Mouse (Mus musculus) heart, embryonic 13.5 days (tissue): Measurements from ENCODE around the gene Slc16a5. TPM values are rescaled to one million over a fixed set of nuclear protein-coding genes. Genes with fewer than 3 reads are reported as not detected.
A peak's percentile ranks its signal among the peaks of the same experiment; 100 is the strongest.

ENCODE experiments used
- ATAC-seq: fragments of 200-750 bp; cut with Nextera tagmentation; 2 replicates; pipeline ENCODE4 v1.8.0; 2017; ENCODE audit warnings: moderate TSS enrichment; ENCODE audit not compliant: insufficient number of reproducible peaks, low FRiP score, low TSS enrichment; ENCODE audit errors: extremely low read depth
- H3K27ac ChIP-seq: fragments of 300-500 bp; sonication (generic); replicated peaks from 2 replicates; pipeline ENCODE4 v1.5.1; 2015; ENCODE audit warnings: moderate library complexity, mild to moderate bottlenecking, inconsistent platforms
- H3K27me3 ChIP-seq: fragments of 300-500 bp; sonication (generic); replicated peaks from 2 replicates; pipeline ENCODE4 v1.6.1; 2015; ENCODE audit warnings: mild to moderate bottlenecking, inconsistent platforms
- H3K36me3 ChIP-seq: fragments of 300-500 bp; sonication (generic); 2 replicates; pipeline ENCODE4 v1.6.1; 2015; ENCODE audit warnings: mild to moderate bottlenecking, inconsistent platforms
- H3K4me1 ChIP-seq: fragments of 300-500 bp; sonication (generic); 2 replicates; pipeline ENCODE4 v1.6.1; 2015; ENCODE audit warnings: inconsistent platforms
- H3K4me2 ChIP-seq: fragments of 300-500 bp; sonication (generic); 2 replicates; pipeline ENCODE4 v1.6.1; 2015; ENCODE audit warnings: inconsistent platforms, mild to moderate bottlenecking, moderate library complexity
- H3K4me3 ChIP-seq: fragments of 300-500 bp; sonication (generic); 2 replicates; pipeline ENCODE4 v1.5.1; 2015; ENCODE audit warnings: moderate library complexity, mild to moderate bottlenecking, inconsistent platforms
- H3K9ac ChIP-seq: fragments of 300-500 bp; sonication (generic); 2 replicates; pipeline ENCODE4 v1.6.1; 2015; ENCODE audit warnings: inconsistent platforms, mild to moderate bottlenecking, moderate library complexity
- H3K9me3 ChIP-seq: fragments of 300-500 bp; sonication (generic); 2 replicates; pipeline ENCODE4 v1.6.1; 2016; ENCODE audit warnings: inconsistent platforms
- WGBS: fragments of 180-500 bp; shearing (Covaris S2); methylation state at CpG from one replicate; pipeline ENCODE4 v1.1.7; 2015; ENCODE audit warnings: mixed read lengths; 5-methylcytosine and 5-hydroxymethylcytosine counted together
- microRNA-seq: library from miRNA; unstranded; fragments of <30 nt; microRNA quantifications from one replicate; pipeline ENCODE4, GENCODE M21; 2016
- polyA plus RNA-seq: library from polyadenylated mRNA; unstranded; fragments of >200 nt; fragmentation: Nextera tagmentation; extraction: Ambion mirVana; gene quantifications from 2 replicates; pipeline ENCODE4 v1.2.1, GENCODE M21; 2015

The Slc16a5 gene
- polyA plus RNA-seq, 1 experiment from 2014 or later, result 0.21 TPM

DNA sequence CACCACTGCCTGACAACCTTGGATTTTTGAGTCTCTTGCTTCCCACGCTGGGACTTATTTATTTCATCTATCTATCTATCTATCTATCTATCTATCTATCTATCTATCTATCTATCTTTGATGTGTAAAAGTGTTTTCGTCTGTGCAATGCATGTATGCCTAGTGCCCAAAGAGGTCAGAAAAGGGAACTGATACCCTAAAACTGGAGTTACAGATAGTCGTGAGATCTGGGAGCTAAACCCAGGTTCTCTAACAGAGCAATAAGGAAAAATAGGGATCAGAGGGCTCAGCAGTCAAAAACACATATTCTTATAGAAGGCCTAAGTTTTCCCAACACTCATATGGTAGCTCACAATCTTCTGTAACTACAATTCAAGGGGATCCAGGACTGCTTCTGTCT, 57.3 kb downstream of the Slc16a5 start:
- no peaks in the 10 kb centered on the region for H3K27me3 ChIP-seq
- no peak overlapping the region for H3K9ac ChIP-seq
- no peak overlapping the region for H3K4me2 ChIP-seq
- peak overlapping the region; percentile 65 for H3K27ac ChIP-seq
- H3K4me1 ChIP-seq, result peaks cover 26% of the 10 kb centered on the region
- H3K9me3 ChIP-seq, result no peaks in the 10 kb centered on the region
- peaks cover 26% of the 10 kb centered on the region for H3K36me3 ChIP-seq
- H3K4me3 ChIP-seq, result no peak overlapping the region
- ATAC-seq, result no peak
- 74% methylated on average over 3 of the region's 3 CpGs for WGBS

DNA sequence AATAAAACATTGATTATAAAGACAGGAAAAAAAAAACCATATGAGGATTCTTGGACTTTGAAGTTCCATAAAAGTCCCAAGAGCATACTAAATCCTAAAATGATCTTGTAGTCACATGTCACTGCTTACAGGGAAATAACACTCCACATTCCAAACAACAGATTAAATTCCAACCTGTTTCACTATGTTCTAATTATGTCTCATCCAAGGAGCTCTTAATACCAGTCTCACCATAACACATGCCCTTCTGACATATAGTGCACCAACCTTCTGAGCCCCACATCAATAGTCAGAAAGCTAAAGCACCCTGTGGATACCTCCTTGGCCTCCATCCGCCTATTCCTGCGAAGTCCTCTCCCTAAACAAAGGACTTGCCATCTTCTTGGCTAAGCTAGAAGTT, 57.9 kb downstream of the Slc16a5 start:
- 73% methylated on average over 2 of the region's 2 CpGs for WGBS
- H3K27ac ChIP-seq, result peak overlapping the region; percentile 80
- H3K4me3 ChIP-seq, result no peak overlapping the region
- no peaks in the 10 kb centered on the region for H3K9me3 ChIP-seq
- H3K4me2 ChIP-seq, result 0 out of 2 replicates have a peak overlapping the region, but pooled peaks have one; percentile 21
- no peak for ATAC-seq
- H3K36me3 ChIP-seq, result peaks cover 33% of the 10 kb centered on the region
- no peaks in the 10 kb centered on the region for H3K27me3 ChIP-seq
- H3K4me1 ChIP-seq, result peaks cover 21% of the 10 kb centered on the region
- H3K9ac ChIP-seq, result peak overlapping the region; percentile 60

DNA sequence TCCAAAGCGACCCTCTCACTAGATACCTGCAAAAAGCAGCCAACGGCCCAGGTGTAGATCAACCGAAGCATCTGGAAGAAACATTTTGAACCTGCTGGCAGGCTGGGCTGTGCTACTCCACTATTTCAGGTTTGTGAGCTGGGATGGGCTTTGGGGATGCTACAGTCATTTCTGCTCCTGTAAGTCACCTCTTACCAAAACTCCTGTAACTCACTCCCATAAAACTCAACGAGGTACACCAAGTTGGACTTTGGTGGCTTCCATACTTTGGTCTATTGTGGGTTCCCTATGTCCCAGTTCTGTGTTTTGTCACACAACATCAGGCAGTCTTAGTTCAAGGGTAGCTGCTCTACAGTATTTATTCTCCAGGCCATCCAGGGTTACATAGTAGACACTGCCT, 58.8 kb downstream of the Slc16a5 start:
- Histone ChIP-seq H3K27ac (peak overlapping the region; percentile 80), H3K36me3 (peaks cover 41% of the 10 kb centered on the region), H3K4me3 (no peak overlapping the region), H3K27me3 (no peaks in the 10 kb centered on the region), H3K9ac (0 out of 2 replicates have a peak overlapping the region, but pooled peaks have one; percentile 11), H3K9me3 (no peaks in the 10 kb centered on the region), H3K4me2 (no peak overlapping the region), H3K4me1 (peaks cover 20% of the 10 kb centered on the region)
- 86% methylated on average over 4 of the region's 4 CpGs for WGBS
- ATAC-seq, result no peak

DNA sequence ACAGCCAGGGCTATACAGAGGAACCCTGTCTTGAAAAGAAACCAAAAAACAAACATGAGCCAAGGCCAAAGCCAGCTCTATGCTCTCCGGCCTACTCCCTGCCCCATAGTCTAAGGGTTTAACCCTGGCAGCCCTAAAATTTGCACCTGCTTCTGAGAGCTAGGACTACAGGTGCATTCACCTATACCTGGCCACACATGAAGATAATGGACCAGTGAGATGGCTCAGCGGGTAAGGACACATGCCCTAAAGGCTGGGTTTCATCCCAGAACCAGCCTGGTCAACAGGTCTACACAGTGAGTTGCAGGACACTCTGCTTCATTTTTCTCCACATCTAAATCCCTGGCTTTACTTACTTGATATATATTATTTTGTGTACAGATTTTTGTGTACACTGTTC, 60.0 kb downstream of the Slc16a5 start:
- no peaks in the 10 kb centered on the region for H3K27me3 ChIP-seq
- peaks cover 53% of the 10 kb centered on the region for H3K36me3 ChIP-seq
- WGBS, result 92% methylated on average over 2 of the region's 2 CpGs
- no peak overlapping the region for H3K4me2 ChIP-seq
- H3K9ac ChIP-seq, result no peak overlapping the region
- H3K4me1 ChIP-seq, result peaks cover 20% of the 10 kb centered on the region
- ATAC-seq, result no peak
- H3K4me3 ChIP-seq, result no peak overlapping the region
- H3K9me3 ChIP-seq, result no peaks in the 10 kb centered on the region
- H3K27ac ChIP-seq, result no peak overlapping the region

DNA sequence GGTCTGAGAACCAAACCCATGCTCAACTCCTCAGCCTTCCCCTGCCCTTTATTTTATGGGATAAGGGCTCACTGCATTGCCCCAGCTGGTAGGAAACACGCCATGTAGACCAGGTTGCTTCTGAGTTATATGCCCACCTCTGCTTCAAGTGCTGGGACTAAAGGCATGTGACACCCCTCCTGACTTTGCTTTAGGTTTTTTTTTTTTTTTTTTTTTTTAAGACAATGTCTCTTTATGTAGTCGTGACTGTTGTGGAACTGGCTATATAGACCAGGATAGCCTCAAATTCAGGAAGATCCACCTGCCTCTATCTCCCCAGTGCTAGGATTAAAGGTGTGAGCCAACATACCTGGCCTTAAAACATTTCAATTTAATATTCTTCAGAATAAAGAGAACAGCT, 60.4 kb downstream of the Slc16a5 start:
- peaks cover 20% of the 10 kb centered on the region for H3K4me1 ChIP-seq
- 76% methylated on average over 2 of the region's 2 CpGs for WGBS
- no peak overlapping the region for H3K4me2 ChIP-seq
- H3K27ac ChIP-seq, result no peak overlapping the region
- H3K27me3 ChIP-seq, result no peaks in the 10 kb centered on the region
- H3K9me3 ChIP-seq, result no peaks in the 10 kb centered on the region
- H3K9ac ChIP-seq, result no peak overlapping the region
- peaks cover 58% of the 10 kb centered on the region for H3K36me3 ChIP-seq
- no peak overlapping the region for H3K4me3 ChIP-seq
- no peak for ATAC-seq

Small RNA genes lying within 50 kb of the gene (microRNA-seq; reads per million reads assigned to microRNA genes)
- 0.61 reads per million for gene Mir3968

Other genes with a start within 250 kb of the Slc16a5 start
- gene Grin2c, start 195.2 kb upstream of the Slc16a5 start, polyA plus RNA-seq, result 0.04 TPM in 1 of 2 replicates, not detected in the other
- gene Fdxr, start 185.4 kb upstream of the Slc16a5 start, polyA plus RNA-seq, result 9.5 and 11.7 TPM in 2 replicates
- gene Fads6, start 164.8 kb upstream of the Slc16a5 start, polyA plus RNA-seq, result 0.71 and 0.74 TPM in 2 replicates
- gene Otop2, start 155.3 kb upstream of the Slc16a5 start, polyA plus RNA-seq, result not detected in 2 replicates
- gene Ush1g, start 140.4 kb upstream of the Slc16a5 start, polyA plus RNA-seq, result 0.09 and 0.13 TPM in 2 replicates
- not detected in 2 replicates for gene Otop3, start 127.7 kb upstream of the Slc16a5 start, polyA plus RNA-seq
- 6.8 and 7.0 TPM in 2 replicates for gene Hid1, start 94.7 kb upstream of the Slc16a5 start, polyA plus RNA-seq
- 6.7 and 7.4 TPM in 2 replicates for gene Cdr2l, start 80.6 kb upstream of the Slc16a5 start, polyA plus RNA-seq
- gene Mrpl58, start 58.7 kb upstream of the Slc16a5 start, polyA plus RNA-seq, result 173 and 184 TPM in 2 replicates
- gene Atp5h, start 42.5 kb upstream of the Slc16a5 start, polyA plus RNA-seq, result 1,581 and 1,838 TPM in 2 replicates
- 8.8 and 12.1 TPM in 2 replicates for gene Kctd2, start 42.3 kb upstream of the Slc16a5 start, polyA plus RNA-seq
- 0.07 and 0.19 TPM in 2 replicates for gene Trim80, start 21.9 kb upstream of the Slc16a5 start, polyA plus RNA-seq
- gene Armc7, start 13.2 kb downstream of the Slc16a5 start, polyA plus RNA-seq, result 6.6 and 6.9 TPM in 2 replicates
- gene Nt5c, start 29.4 kb downstream of the Slc16a5 start, polyA plus RNA-seq, result 57.0 and 59.4 TPM in 2 replicates
- 432 and 502 TPM in 2 replicates for gene Jpt1, start 51.9 kb downstream of the Slc16a5 start, polyA plus RNA-seq
- 606 and 657 TPM in 2 replicates for gene Sumo2, start 73.8 kb downstream of the Slc16a5 start, polyA plus RNA-seq
- 111 and 113 TPM in 2 replicates for gene Nup85, start 102.0 kb downstream of the Slc16a5 start, polyA plus RNA-seq
- 79.2 and 86.8 TPM in 2 replicates for gene Mrps7, start 141.5 kb downstream of the Slc16a5 start, polyA plus RNA-seq
- gene Gga3, start 141.6 kb downstream of the Slc16a5 start, polyA plus RNA-seq, result 14.0 and 14.9 TPM in 2 replicates
- 23.1 and 24.6 TPM in 2 replicates for gene Mif4gd, start 150.5 kb downstream of the Slc16a5 start, polyA plus RNA-seq
- gene Slc25a19, start 165.8 kb downstream of the Slc16a5 start, polyA plus RNA-seq, result 36.4 and 37.2 TPM in 2 replicates
- gene Grb2, start 246.1 kb downstream of the Slc16a5 start, polyA plus RNA-seq, result 86.6 and 90.0 TPM in 2 replicates